Mouse (Mus musculus) midbrain, embryonic 10.5 days (tissue): ENCODE results near the gene Plin3. TPM values are rescaled to one million over a fixed set of nuclear protein-coding genes. Genes with fewer than 3 reads are reported as not detected.

Source experiments
- DNase-seq: peaks from one replicate; pipeline ENCODE4 v3.0.0-alpha.2; 2017; ENCODE audit warnings: low spot score
- H3K27ac ChIP-seq: fragments of 300-500 bp; sonication (generic); replicated peaks from 2 replicates; pipeline ENCODE4 v1.5.1; 2016; ENCODE audit warnings: mild to moderate bottlenecking
- H3K27me3 ChIP-seq: fragments of 300-500 bp; sonication (generic); 2 replicates; pipeline ENCODE4 v1.6.1; 2016; ENCODE audit warnings: low read depth, mild to moderate bottlenecking; ENCODE audit not compliant: poor library complexity, severe bottlenecking
- H3K36me3 ChIP-seq: fragments of 300-500 bp; sonication (generic); 2 replicates; pipeline ENCODE4 v1.6.1; 2016; ENCODE audit warnings: mild to moderate bottlenecking, moderate library complexity
- H3K4me1 ChIP-seq: fragments of 300-500 bp; sonication (generic); 2 replicates; pipeline ENCODE4 v1.6.1; 2016
- H3K4me3 ChIP-seq: fragments of 300-500 bp; sonication (generic); 2 replicates; pipeline ENCODE4 v1.5.1; 2016; ENCODE audit warnings: mild to moderate bottlenecking, moderate library complexity
- H3K9me3 ChIP-seq: fragments of 300-500 bp; sonication (generic); replicated peaks from 2 replicates; pipeline ENCODE4 v1.6.1; 2016; ENCODE audit warnings: mild to moderate bottlenecking
- WGBS: fragments of 180-500 bp; shearing (Covaris S2); methylation state at CpG from one replicate; pipeline ENCODE4 v1.1.7; 2016; 5-methylcytosine and 5-hydroxymethylcytosine counted together
- polyA plus RNA-seq: library from polyadenylated mRNA; unstranded; fragments of >200 nt; fragmentation: Nextera tagmentation; extraction: Ambion mirVana; gene quantifications from 2 replicates; pipeline ENCODE4 v1.2.1, GENCODE M21; 2016

Plin3 gene
- polyA plus RNA-seq, 1 experiment from 2014 or later = 70.0 TPM

GRCm38 (mm10) chr17:56309191-56309945, 16.7 kb upstream of the Plin3 start:
- no peak for DNase-seq
- H3K36me3 ChIP-seq = peaks cover 97% of the 10 kb centered on the region
- no peaks in the 10 kb centered on the region for H3K9me3 ChIP-seq
- WGBS = 94% methylated on average over 15 of the region's 15 CpGs
- H3K27me3 ChIP-seq = no peaks in the 10 kb centered on the region
- peaks cover 38% of the 10 kb centered on the region for H3K4me1 ChIP-seq
- no peak overlapping the region for H3K27ac ChIP-seq
- H3K4me3 ChIP-seq = no peak overlapping the region

GRCm38 (mm10) chr17:56308088-56308487, 15.4 kb upstream of the Plin3 start:
- WGBS = 88% methylated on average over 6 of the region's 6 CpGs
- Histone ChIP-seq H3K9me3 (no peaks in the 10 kb centered on the region), H3K27ac (no peak overlapping the region), H3K27me3 (no peaks in the 10 kb centered on the region), H3K36me3 (peaks cover 84% of the 10 kb centered on the region), H3K4me3 (0 out of 2 replicates have a peak overlapping the region, but pooled peaks have one; percentile 1), H3K4me1 (peaks cover 45% of the 10 kb centered on the region)
- DNase-seq = no peak

DNA sequence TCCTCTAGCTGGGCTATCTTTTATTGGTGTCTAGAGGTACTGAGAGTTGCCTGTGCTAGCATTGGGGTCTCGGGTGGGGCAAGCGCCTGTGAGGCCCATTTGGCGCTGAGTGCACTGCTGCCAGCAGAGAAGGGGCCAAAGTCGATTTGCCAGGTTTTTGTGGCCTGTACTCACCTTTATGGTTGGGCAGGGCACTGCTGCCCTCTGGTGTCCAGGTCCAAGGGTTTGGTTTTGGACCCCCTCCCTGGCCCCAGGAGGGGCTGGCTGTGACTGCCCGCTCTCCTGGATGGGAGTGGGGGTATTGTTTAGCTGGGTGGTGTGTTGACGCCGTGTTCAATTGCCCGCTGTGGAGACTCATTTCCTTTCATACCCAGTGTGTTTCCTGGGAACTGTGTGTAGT, 13.2 kb upstream of the Plin3 start:
- H3K9me3 ChIP-seq = no peaks in the 10 kb centered on the region
- H3K36me3 ChIP-seq = peaks cover 62% of the 10 kb centered on the region
- H3K4me3 ChIP-seq = peak overlapping the region; percentile 81
- H3K4me1 ChIP-seq = peaks cover 57% of the 10 kb centered on the region
- no peak for DNase-seq
- no peaks in the 10 kb centered on the region for H3K27me3 ChIP-seq
- WGBS = 80% methylated on average over 8 of the region's 8 CpGs
- peak overlapping the region; percentile 98 for H3K27ac ChIP-seq

DNA sequence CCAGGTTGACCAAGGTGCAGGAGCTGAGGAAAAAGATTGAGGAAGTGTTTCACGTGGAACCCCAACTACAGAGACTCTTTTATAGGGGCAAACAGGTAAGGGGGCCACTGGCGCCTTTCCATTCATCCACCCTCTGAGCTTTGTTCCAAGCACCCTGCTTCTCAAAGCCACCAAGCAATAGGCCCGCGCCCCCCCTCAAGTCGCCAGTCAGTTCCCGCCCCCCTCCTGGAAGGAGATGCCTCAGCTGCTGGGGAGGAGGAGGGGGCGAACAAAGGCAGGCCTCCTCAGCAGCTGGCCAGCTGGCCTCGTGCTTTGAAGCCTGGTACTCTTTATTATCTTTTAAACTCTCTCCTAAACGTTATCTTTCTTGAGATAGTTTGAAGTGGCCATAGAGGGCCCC, 12.5 kb upstream of the Plin3 start:
- 41% methylated on average over 9 of the region's 9 CpGs for WGBS
- Histone ChIP-seq H3K4me1 (peaks cover 57% of the 10 kb centered on the region), H3K27ac (peak overlapping the region; percentile 98), H3K36me3 (peaks cover 55% of the 10 kb centered on the region), H3K9me3 (no peaks in the 10 kb centered on the region), H3K27me3 (no peaks in the 10 kb centered on the region), H3K4me3 (peak overlapping the region; percentile 81)
- DNase-seq = no peak

- WGBS = 23% methylated on average over 11 of the region's 11 CpGs
These were observed 12.0 kb upstream of the Plin3 start for GRCm38 (mm10) chr17:56304718-56305117.

GRCm38 (mm10) chr17:56303847-56304586, 11.3 kb upstream of the Plin3 start:
- under 1% methylated on average over 68 of the region's 68 CpGs for WGBS
- H3K9me3 ChIP-seq = no peaks in the 10 kb centered on the region
- DNase-seq = peak; percentile 98
- H3K27me3 ChIP-seq = no peaks in the 10 kb centered on the region
- H3K27ac ChIP-seq = peak overlapping the region; percentile 98
- peak overlapping the region; percentile 81 for H3K4me3 ChIP-seq
- H3K4me1 ChIP-seq = peaks cover 57% of the 10 kb centered on the region
- peaks cover 44% of the 10 kb centered on the region for H3K36me3 ChIP-seq

More at GRCm38 (mm10) chr17:56304718-56305117, 12.0 kb upstream of the Plin3 start:
- H3K9me3 ChIP-seq = no peaks in the 10 kb centered on the region
- H3K36me3 ChIP-seq = peaks cover 51% of the 10 kb centered on the region
- peak overlapping the region; percentile 81 for H3K4me3 ChIP-seq
- H3K27ac ChIP-seq = peak overlapping the region; percentile 98
- H3K4me1 ChIP-seq = peaks cover 57% of the 10 kb centered on the region
- no peaks in the 10 kb centered on the region for H3K27me3 ChIP-seq
- DNase-seq = no peak

GRCm38 (mm10) chr17:56303160-56303846, 10.6 kb upstream of the Plin3 start, which contains the start of gene Uhrf1:
Gene Uhrf1 (plus strand): TSS chr17:56303321.
- Histone ChIP-seq H3K36me3 (peaks cover 37% of the 10 kb centered on the region), H3K4me3 (peak within 1 kb of the TSS; percentile 81), H3K27me3 (no peaks in the 10 kb centered on the region), H3K9me3 (no peaks in the 10 kb centered on the region), H3K4me1 (peaks cover 57% of the 10 kb centered on the region), H3K27ac (peak within 1 kb of the TSS; percentile 98)
- DNase-seq = peak; percentile 92
- under 1% methylated on average over 43 of the region's 43 CpGs for WGBS

DNA sequence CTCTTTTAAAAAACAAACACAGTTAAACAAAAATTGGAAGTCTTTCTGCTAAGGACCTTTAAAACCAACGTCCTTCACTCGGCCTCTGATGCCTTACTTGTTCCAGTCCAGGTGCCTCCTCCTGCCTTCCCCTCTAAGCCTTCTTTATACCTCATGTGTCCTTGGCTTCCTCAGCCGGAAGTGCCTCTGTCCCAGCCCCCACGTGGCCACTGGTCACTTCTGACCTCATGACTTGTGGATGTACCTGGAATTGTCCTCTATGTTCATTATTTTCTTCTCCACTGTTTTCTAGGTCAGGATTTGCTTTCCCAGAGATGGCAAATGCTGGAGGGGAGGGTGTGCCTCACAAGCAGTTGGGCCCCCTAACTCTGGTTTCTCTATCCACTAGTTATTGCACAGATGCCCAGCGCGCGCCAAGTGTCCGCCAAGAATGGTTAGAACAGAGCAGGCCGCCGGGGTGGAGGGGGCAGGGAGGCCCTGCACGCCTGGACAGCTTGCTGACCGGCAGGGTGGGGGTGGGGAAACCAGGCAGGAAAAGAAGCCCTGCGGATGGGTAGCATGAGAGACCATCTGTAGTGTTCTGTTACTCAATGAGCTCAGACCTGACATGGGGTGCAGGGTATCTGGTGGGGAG, 9.8 kb upstream of the Plin3 start:
- peak; percentile 80 for DNase-seq
- H3K9me3 ChIP-seq = no peaks in the 10 kb centered on the region
- peak overlapping the region; percentile 81 for H3K4me3 ChIP-seq
- H3K27me3 ChIP-seq = no peaks in the 10 kb centered on the region
- peak overlapping the region; percentile 98 for H3K27ac ChIP-seq
- H3K4me1 ChIP-seq = peaks cover 49% of the 10 kb centered on the region
- 25% methylated on average over 13 of the region's 13 CpGs for WGBS
- H3K36me3 ChIP-seq = peaks cover 28% of the 10 kb centered on the region

DNA sequence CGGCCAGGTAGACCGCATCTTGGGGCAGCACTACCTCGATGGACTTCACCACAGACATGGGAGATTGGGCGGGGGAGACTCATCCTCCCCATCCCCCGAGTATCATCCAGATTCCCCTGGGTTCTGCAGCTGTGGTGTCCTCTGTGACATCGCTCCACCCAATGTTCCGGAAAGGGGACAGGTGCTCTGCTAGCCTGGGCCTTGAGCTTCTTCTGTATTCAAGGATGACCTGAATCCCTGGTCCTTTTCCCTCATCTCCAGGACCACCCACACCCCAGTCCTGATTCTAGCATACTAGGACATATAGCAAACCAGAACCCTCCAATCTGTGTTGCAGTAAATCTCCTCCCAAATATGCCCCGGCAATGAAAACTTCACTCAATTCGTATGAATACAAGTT, 7.5 kb upstream of the Plin3 start, which contains the start of gene Arrdc5:
Gene Arrdc5, minus strand, starts transcription at position 101 of the 400 bp plus-strand sequence.
- H3K4me3 ChIP-seq = no peak within 1 kb of the TSS
- 94% methylated on average over 9 of the region's 9 CpGs for WGBS

GRCm38 (mm10) chr17:56298238-56298637, 5.6 kb upstream of the Plin3 start:
- no peaks in the 10 kb centered on the region for H3K36me3 ChIP-seq
- no peak for DNase-seq
- no peaks in the 10 kb centered on the region for H3K9me3 ChIP-seq
- H3K27ac ChIP-seq = no peak overlapping the region
- WGBS = 95% methylated on average over 1 of the region's 1 CpGs
- H3K27me3 ChIP-seq = no peaks in the 10 kb centered on the region
- H3K4me3 ChIP-seq = no peak overlapping the region
- peaks cover 14% of the 10 kb centered on the region for H3K4me1 ChIP-seq

More for the DNA sequence above, 7.5 kb upstream of the Plin3 start, which contains the start of gene Arrdc5:
- Histone ChIP-seq H3K36me3 (peaks cover 5% of the 10 kb centered on the region), H3K27me3 (no peaks in the 10 kb centered on the region), H3K4me1 (peaks cover 27% of the 10 kb centered on the region), H3K9me3 (no peaks in the 10 kb centered on the region), H3K27ac (no peak within 1 kb of the TSS)
- no peak for DNase-seq

- H3K27me3 ChIP-seq = no peaks in the 10 kb centered on the region
- H3K4me1 ChIP-seq = peaks cover 16% of the 10 kb centered on the region
- 70% methylated on average over 1 of the region's 1 CpGs for WGBS
- H3K4me3 ChIP-seq = no peak overlapping the region
- no peak overlapping the region for H3K27ac ChIP-seq
- H3K36me3 ChIP-seq = no peaks in the 10 kb centered on the region
- DNase-seq = no peak
- no peaks in the 10 kb centered on the region for H3K9me3 ChIP-seq
These were observed 3.5 kb upstream of the Plin3 start for GRCm38 (mm10) chr17:56296201-56296600.

DNA sequence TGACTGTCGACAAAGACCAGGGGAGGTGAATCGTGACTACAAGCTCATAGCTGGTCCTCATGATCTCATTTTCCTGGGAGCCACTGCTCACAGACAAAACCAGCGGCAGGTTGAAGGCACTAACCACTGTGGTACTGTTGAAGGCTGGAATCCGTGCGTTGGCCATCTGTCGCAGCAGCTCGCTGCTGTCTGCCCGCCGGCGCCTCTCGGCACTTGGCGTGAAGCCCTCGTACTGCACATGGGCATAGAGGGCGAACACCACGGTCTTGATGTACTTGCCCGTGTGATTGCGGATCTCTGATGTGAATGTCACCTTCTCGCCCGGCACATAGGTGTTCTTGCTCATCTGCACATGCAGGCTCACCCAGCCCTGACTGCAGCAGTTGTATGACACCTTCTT, 1.6 kb upstream of the Plin3 start:
- Histone ChIP-seq H3K9me3 (no peaks in the 10 kb centered on the region), H3K4me3 (no peak overlapping the region), H3K27me3 (no peaks in the 10 kb centered on the region), H3K27ac (no peak overlapping the region), H3K36me3 (no peaks in the 10 kb centered on the region), H3K4me1 (peaks cover 36% of the 10 kb centered on the region)
- 94% methylated on average over 19 of the region's 19 CpGs for WGBS
- no peak for DNase-seq
